Mouse (Mus musculus) C2C12 (cell line): ENCODE results near the gene Zzz3.

Experiments
- CEBPB ChIP-seq: IDR thresholded peaks from one replicate; pipeline ENCODE4 v1.6.1; 2011; ENCODE audit warnings: low read depth, mild to moderate bottlenecking, control low read depth, moderate library complexity
- CTCF ChIP-seq: IDR thresholded peaks from one replicate; pipeline ENCODE4 v1.5.1; 2011; ENCODE audit not compliant: control insufficient read depth, insufficient read depth, insufficient read length
- FOSL1 ChIP-seq: IDR thresholded peaks from one replicate; pipeline ENCODE4 v1.8.0; 2011; ENCODE audit warnings: mild to moderate bottlenecking, low read length; ENCODE audit not compliant: poor library complexity, insufficient read depth, severe bottlenecking
- MAX ChIP-seq: IDR thresholded peaks from one replicate; pipeline ENCODE4 v1.6.1; 2011; ENCODE audit warnings: mild to moderate bottlenecking, control low read depth
- MYOD1 ChIP-seq: IDR thresholded peaks from one replicate; pipeline ENCODE4 v1.6.1; 2011; ENCODE audit warnings: low read depth; ENCODE audit not compliant: control insufficient read depth, insufficient read length
- USF1 ChIP-seq: IDR thresholded peaks from one replicate; pipeline ENCODE4 v1.6.1; 2011; ENCODE audit warnings: low read depth, mild to moderate bottlenecking, control low read depth, moderate library complexity

DNA sequence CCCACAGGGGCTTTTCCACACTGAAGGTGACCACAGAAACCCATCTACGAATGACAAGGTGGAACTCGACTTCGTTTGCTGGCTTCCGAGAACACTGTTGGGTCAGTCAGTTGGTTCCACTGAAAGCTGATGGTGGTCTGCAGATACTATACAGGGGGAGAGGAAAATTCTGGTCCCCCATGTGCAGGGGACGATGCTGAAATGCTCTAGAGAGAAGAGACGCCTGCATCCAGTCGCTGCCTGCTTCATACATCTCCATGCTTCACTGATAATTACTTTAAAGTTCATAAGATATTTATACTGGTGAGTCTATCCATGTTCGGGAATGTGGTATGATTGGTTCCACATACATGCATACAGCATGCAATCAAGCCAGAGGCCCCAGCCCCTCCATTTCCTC lies 86.9 kb downstream of the Zzz3 start:
- TF ChIP-seq USF1 (no peak), CTCF (no peak), MYOD1 (no peak), MAX (no peak), FOSL1 (no peak), CEBPB (no peak)
